Mouse (Mus musculus) left cerebral cortex, adult 11 months (tissue): ENCODE results near the gene Fam3a.
"Not testable (repeated sequence)": the region's sequence is repeated elsewhere in the genome, so short reads cannot be mapped to it uniquely, and the experiment has no call there.

Experiments
- DNase-seq: peaks from one replicate; pipeline ENCODE4 v3.0.0; 2022; ENCODE audit warnings: low spot score

The Fam3a gene

GRCm38 (mm10) chrX:74392535-74393443, at the start of gene Fam3a, which contains the start of gene Ikbkg:
Fam3a (minus strand) TSS chrX:74393272.
Ikbkg (plus strand) TSS chrX:74393290.
- DNase-seq, result peak; percentile 73

- DNase-seq, result peak; percentile 52
These were observed 36.3 kb upstream of the Fam3a start for GRCm38 (mm10) chrX:74429290-74429821.

- peak; percentile 71 for DNase-seq
These were observed 35.8 kb upstream of the Fam3a start, which contains the start of gene G6pdx for GRCm38 (mm10) chrX:74428826-74429276. G6pdx (minus strand) TSS chrX:74429194.

GRCm38 (mm10) chrX:74428146-74428825, 35.2 kb upstream of the Fam3a start:
- no peak for DNase-seq

- DNase-seq, result no peak
These were observed 34.0 kb upstream of the Fam3a start for GRCm38 (mm10) chrX:74427116-74427515.

- DNase-seq, result no peak
These were observed 33.2 kb upstream of the Fam3a start for GRCm38 (mm10) chrX:74426256-74426655.

GRCm38 (mm10) chrX:74425195-74425594, 32.1 kb upstream of the Fam3a start:
- no peak for DNase-seq

GRCm38 (mm10) chrX:74424443-74424842, 31.4 kb upstream of the Fam3a start:
- no peak for DNase-seq

GRCm38 (mm10) chrX:74413377-74413776, 20.3 kb upstream of the Fam3a start:
- peak; percentile 63 for DNase-seq

GRCm38 (mm10) chrX:74408340-74408739, 15.3 kb upstream of the Fam3a start:
- no peak for DNase-seq

GRCm38 (mm10) chrX:74400136-74400535, 7.1 kb upstream of the Fam3a start:
- no peak for DNase-seq

- DNase-seq, result no peak
These were observed 4.9 kb downstream of the Fam3a start for GRCm38 (mm10) chrX:74388153-74388552.

GRCm38 (mm10) chrX:74384451-74384850, 8.6 kb downstream of the Fam3a start:
- DNase-seq, result no peak

- DNase-seq, result peak; percentile 69
These were observed 20.1 kb downstream of the Fam3a start, which contains the start of the genes Ubl4a and Slc10a3 for GRCm38 (mm10) chrX:74372888-74373549. Ubl4a (minus strand) TSS chrX:74373218. Slc10a3 (minus strand) TSS chrX:74373349.

GRCm38 (mm10) chrX:74368209-74368909, 24.7 kb downstream of the Fam3a start:
- DNase-seq, result peak; percentile 22

GRCm38 (mm10) chrX:74367512-74367911, 25.6 kb downstream of the Fam3a start:
- DNase-seq, result no peak

- no peak for DNase-seq
These were observed 33.9 kb downstream of the Fam3a start for GRCm38 (mm10) chrX:74359171-74359570.

GRCm38 (mm10) chrX:74357069-74357468, 36.0 kb downstream of the Fam3a start:
- not testable (repeated sequence) for DNase-seq

- DNase-seq, result peak; percentile 41
These were observed 39.7 kb downstream of the Fam3a start, which contains the start of gene Lage3 for GRCm38 (mm10) chrX:74353467-74353770. Lage3 (minus strand) TSS chrX:74353618.

- no peak for DNase-seq
These were observed 40.2 kb downstream of the Fam3a start for GRCm38 (mm10) chrX:74352645-74353466.
